Mouse (Mus musculus) liver, embryonic 11.5 days (tissue): ENCODE data around the gene Mettl24. TPM values are rescaled to one million over a fixed set of nuclear protein-coding genes. Genes with fewer than 3 reads are reported as not detected.
"Not testable (repeated sequence)": the region's sequence is repeated elsewhere in the genome, so short reads cannot be mapped to it uniquely, and the experiment has no call there.

Experiments
- ATAC-seq: fragments of 200-750 bp; cut with Nextera tagmentation; replicated peaks from 2 replicates; pipeline ENCODE4 v1.8.0; 2017; ENCODE audit warnings: moderate number of reproducible peaks, mild to moderate bottlenecking, moderate TSS enrichment, moderate library complexity; ENCODE audit not compliant: low FRiP score
- DNase-seq: peaks from one replicate; pipeline ENCODE4 v3.0.0-alpha.2; 2017; ENCODE audit warnings: low spot score
- H3K27ac ChIP-seq: fragments of 300-500 bp; sonication (generic); 2 replicates; pipeline ENCODE4 v1.5.1; 2014; ENCODE audit warnings: mild to moderate bottlenecking, low read depth, low read length, control low read depth
- H3K27me3 ChIP-seq: fragments of 300-500 bp; sonication (generic); replicated peaks from 2 replicates; pipeline ENCODE4 v1.6.1; 2014; ENCODE audit warnings: low read length, mixed read lengths; ENCODE audit not compliant: control insufficient read depth, insufficient read depth
- H3K36me3 ChIP-seq: fragments of 300-500 bp; sonication (generic); 2 replicates; pipeline ENCODE4 v1.6.1; 2014; ENCODE audit warnings: mild to moderate bottlenecking, low read length, moderate library complexity, mixed read lengths; ENCODE audit not compliant: control insufficient read depth, insufficient read depth
- H3K4me1 ChIP-seq: fragments of 300-500 bp; sonication (generic); replicated peaks from 2 replicates; pipeline ENCODE4 v1.6.1; 2014; ENCODE audit warnings: low read length, mixed read lengths; ENCODE audit not compliant: control insufficient read depth, insufficient read depth
- H3K4me2 ChIP-seq: fragments of 300-500 bp; sonication (generic); 2 replicates; pipeline ENCODE4 v1.6.1; 2014; ENCODE audit warnings: mild to moderate bottlenecking, control low read depth, moderate library complexity
- H3K4me3 ChIP-seq: fragments of 300-500 bp; sonication (generic); 2 replicates; pipeline ENCODE4 v1.5.1; 2014; ENCODE audit warnings: low read depth, low read length, control low read depth
- H3K9ac ChIP-seq: fragments of 300-500 bp; sonication (generic); 2 replicates; pipeline ENCODE4 v1.6.1; 2014; ENCODE audit warnings: low read depth, low read length, control low read depth
- H3K9me3 ChIP-seq: fragments of 300-500 bp; sonication (generic); 2 replicates; pipeline ENCODE4 v1.6.1; 2016; ENCODE audit warnings: low read length, inconsistent platforms, mixed read lengths; ENCODE audit not compliant: control insufficient read depth
- WGBS: fragments of 180-500 bp; shearing (Covaris S2); extraction: QIAGEN DNeasy Blood & Tissue Kit; methylation state at CpG from one replicate; pipeline ENCODE4 v1.1.7; 2014; 5-methylcytosine and 5-hydroxymethylcytosine counted together
- polyA plus RNA-seq: library from polyadenylated mRNA; unstranded; fragments of >200 nt; fragmentation: Nextera tagmentation; extraction: Ambion mirVana; gene quantifications from 2 replicates; pipeline ENCODE4 v1.2.1, GENCODE M21; 2014

Gene Mettl24
- polyA plus RNA-seq, 1 experiment from 2014 or later, result 1.1 TPM

- Histone ChIP-seq H3K36me3 (no peaks in the 10 kb centered on the region), H3K4me2 (no peak overlapping the region), H3K27ac (no peak overlapping the region), H3K27me3 (no peaks in the 10 kb centered on the region), H3K9ac (no peak overlapping the region), H3K4me1 (no peaks in the 10 kb centered on the region), H3K4me3 (no peak overlapping the region), H3K9me3 (no peaks in the 10 kb centered on the region)
- ATAC-seq (no peak), DNase-seq (no peak)
- 33% methylated on average over 2 of the region's 2 CpGs for WGBS
Observed at GRCm38 (mm10) chr10:40777171-40777570, 94.1 kb downstream of the Mettl24 start.

GRCm38 (mm10) chr10:40778472-40778871, 95.4 kb downstream of the Mettl24 start:
- Histone ChIP-seq H3K36me3 (no peaks in the 10 kb centered on the region), H3K27me3 (no peaks in the 10 kb centered on the region), H3K4me1 (no peaks in the 10 kb centered on the region), H3K9ac (no peak overlapping the region), H3K4me2 (no peak overlapping the region), H3K9me3 (no peaks in the 10 kb centered on the region), H3K27ac (no peak overlapping the region), H3K4me3 (no peak overlapping the region)
- ATAC-seq (no peak), DNase-seq (no peak)
- 90% methylated on average over 4 of the region's 4 CpGs for WGBS

- 72% methylated on average over 3 of the region's 3 CpGs for WGBS
- no peak for DNase-seq
- Histone ChIP-seq H3K4me2 (no peak overlapping the region), H3K9me3 (no peaks in the 10 kb centered on the region), H3K27me3 (no peaks in the 10 kb centered on the region), H3K4me1 (no peaks in the 10 kb centered on the region), H3K4me3 (no peak overlapping the region), H3K36me3 (no peaks in the 10 kb centered on the region), H3K27ac (no peak overlapping the region), H3K9ac (no peak overlapping the region)
- no peak for ATAC-seq
Observed at GRCm38 (mm10) chr10:40790406-40790805, 107.3 kb downstream of the Mettl24 start.

GRCm38 (mm10) chr10:40792115-40792514, 109.0 kb downstream of the Mettl24 start:
- Histone ChIP-seq H3K9ac (no peak overlapping the region), H3K4me2 (no peak overlapping the region), H3K4me3 (no peak overlapping the region), H3K36me3 (no peaks in the 10 kb centered on the region), H3K4me1 (no peaks in the 10 kb centered on the region), H3K27me3 (no peaks in the 10 kb centered on the region), H3K9me3 (no peaks in the 10 kb centered on the region), H3K27ac (no peak overlapping the region)
- ATAC-seq, result no peak
- 69% methylated on average over 3 of the region's 3 CpGs for WGBS
- no peak for DNase-seq

GRCm38 (mm10) chr10:40805221-40805620, 122.1 kb downstream of the Mettl24 start:
- no peak overlapping the region for H3K4me2 ChIP-seq
- WGBS, result 74% methylated on average over 1 of the region's 1 CpGs
- no peak overlapping the region for H3K4me3 ChIP-seq
- H3K9me3 ChIP-seq, result no peaks in the 10 kb centered on the region
- ATAC-seq, result no peak
- H3K36me3 ChIP-seq, result no peaks in the 10 kb centered on the region
- DNase-seq, result no peak
- H3K9ac ChIP-seq, result no peak overlapping the region
- H3K4me1 ChIP-seq, result no peaks in the 10 kb centered on the region
- H3K27me3 ChIP-seq, result no peaks in the 10 kb centered on the region
- H3K27ac ChIP-seq, result no peak overlapping the region

- no peaks in the 10 kb centered on the region for H3K27me3 ChIP-seq
- WGBS, result 88% methylated on average over 4 of the region's 4 CpGs
- H3K9me3 ChIP-seq, result no peaks in the 10 kb centered on the region
- no peak overlapping the region for H3K9ac ChIP-seq
- DNase-seq (no peak), ATAC-seq (no peak)
- no peaks in the 10 kb centered on the region for H3K4me1 ChIP-seq
- H3K4me3 ChIP-seq, result no peak overlapping the region
- H3K36me3 ChIP-seq, result no peaks in the 10 kb centered on the region
- H3K27ac ChIP-seq, result no peak overlapping the region
- H3K4me2 ChIP-seq, result no peak overlapping the region
Observed at GRCm38 (mm10) chr10:40806221-40806620, 123.1 kb downstream of the Mettl24 start.

GRCm38 (mm10) chr10:40809411-40809910, 126.4 kb downstream of the Mettl24 start:
- not testable (repeated sequence) for H3K4me1 ChIP-seq, DNase-seq, ATAC-seq, H3K27me3 ChIP-seq, H3K36me3 ChIP-seq, H3K4me3 ChIP-seq, H3K9ac ChIP-seq, H3K9me3 ChIP-seq, H3K4me2 ChIP-seq, H3K27ac ChIP-seq
- WGBS, result 46% methylated on average over 5 of the region's 5 CpGs

- no peak for DNase-seq
- Histone ChIP-seq H3K27me3 (no peaks in the 10 kb centered on the region), H3K4me1 (no peaks in the 10 kb centered on the region), H3K4me2 (no peak overlapping the region), H3K9me3 (no peaks in the 10 kb centered on the region), H3K9ac (no peak overlapping the region), H3K27ac (no peak overlapping the region), H3K36me3 (no peaks in the 10 kb centered on the region), H3K4me3 (no peak overlapping the region)
- WGBS, result 66% methylated on average over 4 of the region's 4 CpGs
- ATAC-seq, result no peak
Observed at GRCm38 (mm10) chr10:40813627-40814026, 130.5 kb downstream of the Mettl24 start.

- WGBS, result 55% methylated on average over 6 of the region's 6 CpGs
- H3K9ac ChIP-seq, result no peak overlapping the region
- no peaks in the 10 kb centered on the region for H3K4me1 ChIP-seq
- H3K9me3 ChIP-seq, result no peaks in the 10 kb centered on the region
- no peak for DNase-seq
- H3K4me3 ChIP-seq, result no peak overlapping the region
- no peaks in the 10 kb centered on the region for H3K36me3 ChIP-seq
- H3K4me2 ChIP-seq, result no peak overlapping the region
- H3K27me3 ChIP-seq, result no peaks in the 10 kb centered on the region
- no peak overlapping the region for H3K27ac ChIP-seq
- ATAC-seq, result no peak
Observed at GRCm38 (mm10) chr10:40816471-40816870, 133.4 kb downstream of the Mettl24 start.
